Mouse (Mus musculus): ENCODE results near the gene Polm. TPM values are rescaled to one million over a fixed set of nuclear protein-coding genes. Genes with fewer than 3 reads are reported as not detected.

The Polm gene
- polyA plus RNA-seq (2012; ENCODE audit: insufficient read depth, insufficient read length, missing spikeins) = 2.1 and 2.9 TPM in 2 replicates

GRCm38 (mm10) chr11:5837251-5838246, at the start of gene Polm:
Polm (minus strand) TSS chr11:5838016.
- H3K4me3 ChIP-seq (ENCODE audit: insufficient read depth, low read depth, low read length) = peak within 1 kb of the TSS; percentile 66
- no peaks in the 10 kb centered on the region for H3K4me1 ChIP-seq (ENCODE audit: control insufficient read depth, insufficient read depth, insufficient read length, low read length)

GRCm38 (mm10) chr11:5887250-5887649, 49.4 kb upstream of the Polm start:
- no peaks in the 10 kb centered on the region for H3K4me1 ChIP-seq (ENCODE audit: control insufficient read depth, insufficient read depth, insufficient read length, low read length)
- H3K4me3 ChIP-seq (ENCODE audit: insufficient read depth, low read depth, low read length) = no peak overlapping the region
- no peak overlapping the region for H3K27ac ChIP-seq (replicated peaks; ENCODE audit: low read depth, low read length)

More at GRCm38 (mm10) chr11:5837251-5838246, at the start of gene Polm:
- H3K27ac ChIP-seq (replicated peaks; ENCODE audit: low read depth, low read length) = peak within 1 kb of the TSS; percentile 40; the same call in 1 of the 2 replicates

- H3K4me1 ChIP-seq (ENCODE audit: control insufficient read depth, insufficient read depth, insufficient read length, low read length) = no peaks in the 10 kb centered on the region
- H3K27ac ChIP-seq (replicated peaks; ENCODE audit: low read depth, low read length) = no peak overlapping the region
- H3K4me3 ChIP-seq (ENCODE audit: insufficient read depth, low read depth, low read length) = no peak overlapping the region
These were observed 48.4 kb upstream of the Polm start for GRCm38 (mm10) chr11:5886187-5886586.

GRCm38 (mm10) chr11:5882518-5882917, 44.7 kb upstream of the Polm start:
- Histone ChIP-seq H3K4me1 (ENCODE audit: control insufficient read depth, insufficient read depth, insufficient read length, low read length) (no peaks in the 10 kb centered on the region), H3K4me3 (ENCODE audit: insufficient read depth, low read depth, low read length) (no peak overlapping the region), H3K27ac (replicated peaks; ENCODE audit: low read depth, low read length) (no peak overlapping the region)

- Histone ChIP-seq H3K4me3 (ENCODE audit: insufficient read depth, low read depth, low read length) (no peak overlapping the region), H3K4me1 (ENCODE audit: control insufficient read depth, insufficient read depth, insufficient read length, low read length) (no peaks in the 10 kb centered on the region), H3K27ac (replicated peaks; ENCODE audit: low read depth, low read length) (no peak overlapping the region)
These were observed 42.1 kb upstream of the Polm start for GRCm38 (mm10) chr11:5879905-5880304.

- Histone ChIP-seq H3K27ac (replicated peaks; ENCODE audit: low read depth, low read length) (no peak overlapping the region; the same call in 1 of the 2 replicates), H3K4me3 (ENCODE audit: insufficient read depth, low read depth, low read length) (peak overlapping the region; percentile 53), H3K4me1 (ENCODE audit: control insufficient read depth, insufficient read depth, insufficient read length, low read length) (no peaks in the 10 kb centered on the region)
These were observed 40.8 kb upstream of the Polm start for GRCm38 (mm10) chr11:5878661-5879060.

GRCm38 (mm10) chr11:5877921-5878526, 40.2 kb upstream of the Polm start, which contains the start of gene Pold2:
Pold2 (minus strand) TSS chr11:5878292.
- Histone ChIP-seq H3K27ac (replicated peaks; ENCODE audit: low read depth, low read length) (peak within 1 kb of the TSS; percentile 44; the same call in 1 of the 2 replicates), H3K4me3 (ENCODE audit: insufficient read depth, low read depth, low read length) (peak within 1 kb of the TSS; percentile 91), H3K4me1 (ENCODE audit: control insufficient read depth, insufficient read depth, insufficient read length, low read length) (no peaks in the 10 kb centered on the region)

GRCm38 (mm10) chr11:5877421-5877820, 39.6 kb upstream of the Polm start:
- Histone ChIP-seq H3K4me1 (ENCODE audit: control insufficient read depth, insufficient read depth, insufficient read length, low read length) (no peaks in the 10 kb centered on the region), H3K4me3 (ENCODE audit: insufficient read depth, low read depth, low read length) (peak overlapping the region; percentile 91), H3K27ac (replicated peaks; ENCODE audit: low read depth, low read length) (no peak overlapping the region)

GRCm38 (mm10) chr11:5873192-5873591, 35.4 kb upstream of the Polm start:
- H3K4me3 ChIP-seq (ENCODE audit: insufficient read depth, low read depth, low read length) = no peak overlapping the region

GRCm38 (mm10) chr11:5872707-5873106, 34.9 kb upstream of the Polm start:
- H3K4me3 ChIP-seq (ENCODE audit: insufficient read depth, low read depth, low read length) = no peak overlapping the region
- H3K4me1 ChIP-seq (ENCODE audit: control insufficient read depth, insufficient read depth, insufficient read length, low read length) = no peaks in the 10 kb centered on the region
- H3K27ac ChIP-seq (replicated peaks; ENCODE audit: low read depth, low read length) = no peak overlapping the region

More at GRCm38 (mm10) chr11:5873192-5873591, 35.4 kb upstream of the Polm start:
- H3K27ac ChIP-seq (replicated peaks; ENCODE audit: low read depth, low read length) = no peak overlapping the region
- H3K4me1 ChIP-seq (ENCODE audit: control insufficient read depth, insufficient read depth, insufficient read length, low read length) = no peaks in the 10 kb centered on the region

GRCm38 (mm10) chr11:5870069-5870468, 32.3 kb upstream of the Polm start:
- Histone ChIP-seq H3K27ac (replicated peaks; ENCODE audit: low read depth, low read length) (no peak overlapping the region), H3K4me1 (ENCODE audit: control insufficient read depth, insufficient read depth, insufficient read length, low read length) (no peaks in the 10 kb centered on the region), H3K4me3 (ENCODE audit: insufficient read depth, low read depth, low read length) (no peak overlapping the region)

- Histone ChIP-seq H3K4me1 (ENCODE audit: control insufficient read depth, insufficient read depth, insufficient read length, low read length) (no peaks in the 10 kb centered on the region), H3K27ac (replicated peaks; ENCODE audit: low read depth, low read length) (no peak overlapping the region), H3K4me3 (ENCODE audit: insufficient read depth, low read depth, low read length) (no peak overlapping the region)
These were observed 31.5 kb upstream of the Polm start for GRCm38 (mm10) chr11:5869331-5869730.

GRCm38 (mm10) chr11:5868324-5868723, 30.5 kb upstream of the Polm start:
- Histone ChIP-seq H3K27ac (replicated peaks; ENCODE audit: low read depth, low read length) (no peak overlapping the region), H3K4me1 (ENCODE audit: control insufficient read depth, insufficient read depth, insufficient read length, low read length) (no peaks in the 10 kb centered on the region), H3K4me3 (ENCODE audit: insufficient read depth, low read depth, low read length) (no peak overlapping the region)

- H3K4me1 ChIP-seq (ENCODE audit: control insufficient read depth, insufficient read depth, insufficient read length, low read length) = no peaks in the 10 kb centered on the region
- no peak overlapping the region for H3K4me3 ChIP-seq (ENCODE audit: insufficient read depth, low read depth, low read length)
- no peak overlapping the region for H3K27ac ChIP-seq (replicated peaks; ENCODE audit: low read depth, low read length)
These were observed 29.4 kb upstream of the Polm start for GRCm38 (mm10) chr11:5867196-5867595.

- Histone ChIP-seq H3K27ac (replicated peaks; ENCODE audit: low read depth, low read length) (no peak overlapping the region), H3K4me3 (ENCODE audit: insufficient read depth, low read depth, low read length) (peak overlapping the region; percentile 52), H3K4me1 (ENCODE audit: control insufficient read depth, insufficient read depth, insufficient read length, low read length) (no peaks in the 10 kb centered on the region)
These were observed 24.7 kb upstream of the Polm start for GRCm38 (mm10) chr11:5862394-5863105.
